Mouse (Mus musculus): ENCODE results near the gene Dnajc14.
"Not testable (repeated sequence)": the region's sequence is repeated elsewhere in the genome, so short reads cannot be mapped to it uniquely, and the experiment has no call there.

Dnajc14 gene

GRCm38 (mm10) chr10:128821358-128822056, 17.6 kb downstream of the Dnajc14 start, which contains the start of gene Ormdl2:
Gene Ormdl2 (minus strand): TSS chr10:128821645.
- DNase-seq (ENCODE audit: low spot score) = peak; percentile 99

DNA sequence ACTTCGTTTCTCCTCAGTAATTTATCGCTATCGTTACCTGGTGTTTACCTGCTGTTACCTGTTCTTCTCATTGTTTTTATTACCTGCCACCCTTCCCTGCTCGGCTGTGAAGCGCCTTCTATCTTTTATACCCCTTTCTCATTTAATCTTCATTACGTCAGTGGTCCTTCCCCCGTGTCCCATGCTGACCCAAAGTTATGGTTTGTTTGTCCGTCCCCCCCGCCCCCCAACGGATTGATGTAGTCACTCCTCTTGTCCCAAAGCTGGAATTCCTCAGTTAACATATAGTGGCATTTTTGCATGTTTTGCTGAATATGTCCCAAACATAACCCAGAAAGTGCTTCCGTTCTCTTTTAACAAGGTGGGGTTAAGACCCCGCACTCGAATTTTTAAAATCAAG, 18.3 kb downstream of the Dnajc14 start:
- no peak for DNase-seq (ENCODE audit: low spot score)

- not testable (repeated sequence) for DNase-seq (ENCODE audit: low spot score)
Observed at GRCm38 (mm10) chr10:128823087-128823486, 19.2 kb downstream of the Dnajc14 start.

DNA sequence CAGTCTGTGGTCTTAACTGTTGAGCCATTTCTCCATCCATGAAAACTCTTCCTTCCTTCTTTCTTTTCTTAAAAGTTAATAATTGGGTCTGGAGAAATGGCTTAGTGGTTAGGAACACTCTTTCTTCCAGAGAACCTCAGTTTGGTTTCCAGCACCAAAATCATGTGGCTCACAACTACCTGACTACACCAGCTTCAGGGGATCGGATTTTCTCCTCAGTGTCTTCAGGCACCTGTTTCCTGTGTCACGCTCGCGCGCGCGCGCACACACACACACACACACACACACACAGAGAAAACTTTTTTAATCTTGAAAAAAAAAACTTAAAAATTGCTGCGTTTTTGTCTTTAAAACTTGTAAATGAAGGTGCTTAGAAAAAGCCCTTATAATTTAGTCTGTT, 20.0 kb downstream of the Dnajc14 start:
- DNase-seq (ENCODE audit: low spot score) = no peak

- no peak for DNase-seq (ENCODE audit: low spot score)
Observed at GRCm38 (mm10) chr10:128837400-128837799, 33.5 kb downstream of the Dnajc14 start.

- DNase-seq (ENCODE audit: low spot score) = no peak
Observed at GRCm38 (mm10) chr10:128839434-128839833, 35.6 kb downstream of the Dnajc14 start.

DNA sequence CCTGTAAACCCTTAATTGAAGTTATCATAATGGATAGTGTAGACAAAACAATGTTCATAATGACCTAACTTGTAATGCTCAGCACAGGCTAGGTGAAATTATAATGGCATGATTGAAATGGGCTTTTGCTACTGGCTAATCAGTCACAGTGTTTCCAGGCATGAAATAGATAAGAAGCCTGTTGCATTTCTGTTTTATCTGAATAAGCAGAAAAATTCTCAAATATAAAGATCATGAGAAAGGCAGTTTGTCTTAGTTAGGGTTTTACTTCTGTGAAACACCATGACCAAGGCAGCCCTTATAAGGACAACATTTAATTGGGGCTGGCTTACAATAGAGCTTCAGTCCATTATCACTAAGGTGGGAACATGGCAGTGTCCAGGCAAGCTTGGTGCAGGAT, 36.8 kb downstream of the Dnajc14 start:
- DNase-seq (ENCODE audit: low spot score) = no peak

GRCm38 (mm10) chr10:128843260-128843659, 39.4 kb downstream of the Dnajc14 start:
- DNase-seq (ENCODE audit: low spot score) = no peak

GRCm38 (mm10) chr10:128845516-128845915, 41.7 kb downstream of the Dnajc14 start:
- peak; percentile 22 for DNase-seq (ENCODE audit: low spot score)

- DNase-seq (ENCODE audit: low spot score) = no peak
Observed at GRCm38 (mm10) chr10:128846664-128847063, 42.8 kb downstream of the Dnajc14 start.

DNA sequence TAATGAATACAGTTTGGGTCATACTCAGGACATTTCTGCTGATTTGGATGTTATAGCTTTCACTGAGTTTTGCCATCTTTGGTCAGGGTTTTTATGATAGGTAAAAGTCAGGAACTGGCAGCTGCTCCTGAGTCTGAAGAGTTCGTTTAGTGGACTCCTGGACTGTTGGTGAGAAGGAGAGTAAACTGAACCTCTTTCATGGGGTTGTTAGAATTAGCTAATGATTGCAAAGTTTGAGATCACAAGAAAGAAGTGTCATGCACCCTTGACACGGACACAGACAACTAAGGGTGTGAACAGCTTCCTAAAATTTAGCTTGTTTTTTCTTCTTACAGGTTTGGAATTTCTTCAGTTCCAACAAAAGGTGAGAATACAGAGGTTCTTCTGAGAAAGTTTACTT, 44.6 kb downstream of the Dnajc14 start:
- DNase-seq (ENCODE audit: low spot score) = no peak

DNA sequence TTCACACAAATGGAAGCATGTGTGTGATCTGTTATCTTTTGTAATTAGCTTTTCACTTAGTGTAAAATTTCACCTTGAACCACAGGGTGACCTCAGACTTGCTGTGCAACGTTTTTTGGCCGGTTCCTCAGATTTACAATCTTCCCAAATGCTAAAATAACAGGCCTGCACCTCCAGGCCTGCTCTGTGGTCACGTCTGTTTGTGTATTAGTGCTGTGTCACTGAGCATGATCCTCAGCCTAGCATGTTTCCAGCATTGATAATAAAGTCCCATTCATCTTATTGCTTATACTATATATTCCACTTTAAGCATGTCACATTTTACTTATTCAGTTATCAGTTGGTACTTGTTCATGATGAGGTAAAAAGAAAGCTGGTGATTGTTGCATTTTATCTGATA, 46.5 kb downstream of the Dnajc14 start:
- no peak for DNase-seq (ENCODE audit: low spot score)

DNA sequence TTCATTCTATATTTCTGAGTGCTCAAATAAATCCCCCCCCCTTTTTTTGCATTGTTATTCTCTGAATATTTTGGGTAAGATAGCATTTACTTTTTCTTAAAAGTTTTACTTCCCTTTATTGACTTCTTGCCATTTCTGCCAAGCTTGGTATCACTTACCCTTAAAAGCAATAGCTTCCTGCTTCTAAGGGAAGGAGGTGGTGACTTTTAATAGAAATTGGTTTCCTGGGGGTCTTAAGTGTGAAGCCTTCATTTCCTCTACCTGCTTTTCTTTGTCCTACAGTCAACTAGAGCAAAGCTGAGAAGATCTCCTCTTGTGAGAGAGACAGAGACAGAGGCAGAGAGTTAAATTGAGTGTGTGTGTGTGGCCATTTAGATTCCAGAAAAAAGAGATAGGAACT, 57.3 kb downstream of the Dnajc14 start:
- DNase-seq (ENCODE audit: low spot score) = no peak

DNA sequence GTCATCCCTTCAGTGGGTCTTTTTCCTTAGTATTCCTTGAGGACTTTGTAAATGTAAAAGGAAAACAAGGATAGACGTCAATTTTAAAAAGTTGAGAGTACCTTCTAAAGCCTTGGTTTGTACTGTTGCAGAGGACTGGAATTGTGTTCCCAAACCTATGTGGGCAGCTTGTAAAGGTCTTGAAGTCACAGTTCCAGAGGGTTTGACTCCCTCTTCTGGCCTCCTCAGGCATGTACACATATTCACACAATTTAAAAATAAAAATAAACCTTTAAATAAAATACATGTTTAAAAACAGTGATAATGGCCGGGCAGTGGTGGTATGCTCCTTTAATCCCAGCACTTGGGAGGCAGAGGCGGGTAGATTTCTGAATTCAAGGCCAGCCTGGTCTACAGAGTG, 62.2 kb downstream of the Dnajc14 start:
- DNase-seq (ENCODE audit: low spot score) = no peak

GRCm38 (mm10) chr10:128866518-128866917, 62.7 kb downstream of the Dnajc14 start:
- no peak for DNase-seq (ENCODE audit: low spot score)
